Mouse (Mus musculus) 416B (cell line): Measurements from ENCODE around the gene Ippk.

ENCODE experiments used
- DNase-seq: peaks from one replicate; pipeline ENCODE4 v3.0.0; 2011; ENCODE audit warnings: low read depth

The Ippk gene

GRCm38 (mm10) chr13:49430529-49430928 is 9.5 kb downstream of the Ippk start:
- DNase-seq, result no peak

GRCm38 (mm10) chr13:49433268-49434029 is 12.4 kb downstream of the Ippk start:
- DNase-seq, result peak; percentile 30

- no peak for DNase-seq
These were observed 14.7 kb downstream of the Ippk start for GRCm38 (mm10) chr13:49435745-49436144.

DNA sequence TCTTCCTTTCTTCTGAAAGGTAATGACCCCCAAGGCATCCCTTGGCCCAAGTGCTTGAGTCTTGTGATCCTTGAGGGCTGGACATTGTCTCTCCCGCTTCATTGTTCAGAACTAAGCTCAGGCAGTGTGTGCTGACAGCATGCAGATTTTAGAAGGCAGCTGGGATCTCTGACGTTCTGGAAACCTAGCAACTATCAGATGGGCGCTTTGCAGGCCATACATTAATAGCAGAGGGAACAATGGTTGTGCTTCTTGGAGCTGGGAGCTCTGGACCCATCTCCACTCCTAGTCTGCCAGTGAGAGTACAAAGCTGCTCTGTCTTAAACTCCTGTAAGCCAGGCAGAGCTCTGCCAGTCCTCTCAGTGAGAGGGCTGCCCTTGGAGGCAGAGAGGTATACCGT is 15.1 kb downstream of the Ippk start:
- DNase-seq, result no peak

DNA sequence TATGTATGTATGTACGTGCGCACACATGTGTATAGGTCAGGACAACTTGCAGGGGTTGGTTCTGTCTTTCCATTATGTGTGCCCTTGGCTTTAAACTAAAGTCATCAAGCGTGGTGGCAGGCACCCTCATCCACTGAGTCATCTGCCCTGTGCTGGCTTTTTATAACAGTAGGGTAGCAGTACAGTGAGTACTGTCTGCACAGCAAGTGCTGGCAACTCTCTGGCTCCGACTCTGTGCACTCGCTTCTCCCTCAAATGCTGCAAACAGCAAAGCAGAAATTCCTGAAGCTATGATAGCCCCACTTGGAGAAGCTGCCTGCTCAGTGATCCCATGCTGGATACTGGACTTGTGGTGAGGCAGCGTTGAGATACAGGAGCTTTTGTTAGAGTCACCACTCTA is 23.4 kb downstream of the Ippk start:
- no peak for DNase-seq

- peak; percentile 81 for DNase-seq
These were observed 28.3 kb downstream of the Ippk start for GRCm38 (mm10) chr13:49449318-49449749.

- peak; percentile 72 for DNase-seq
These were observed 39.2 kb downstream of the Ippk start for GRCm38 (mm10) chr13:49460276-49460675.

DNA sequence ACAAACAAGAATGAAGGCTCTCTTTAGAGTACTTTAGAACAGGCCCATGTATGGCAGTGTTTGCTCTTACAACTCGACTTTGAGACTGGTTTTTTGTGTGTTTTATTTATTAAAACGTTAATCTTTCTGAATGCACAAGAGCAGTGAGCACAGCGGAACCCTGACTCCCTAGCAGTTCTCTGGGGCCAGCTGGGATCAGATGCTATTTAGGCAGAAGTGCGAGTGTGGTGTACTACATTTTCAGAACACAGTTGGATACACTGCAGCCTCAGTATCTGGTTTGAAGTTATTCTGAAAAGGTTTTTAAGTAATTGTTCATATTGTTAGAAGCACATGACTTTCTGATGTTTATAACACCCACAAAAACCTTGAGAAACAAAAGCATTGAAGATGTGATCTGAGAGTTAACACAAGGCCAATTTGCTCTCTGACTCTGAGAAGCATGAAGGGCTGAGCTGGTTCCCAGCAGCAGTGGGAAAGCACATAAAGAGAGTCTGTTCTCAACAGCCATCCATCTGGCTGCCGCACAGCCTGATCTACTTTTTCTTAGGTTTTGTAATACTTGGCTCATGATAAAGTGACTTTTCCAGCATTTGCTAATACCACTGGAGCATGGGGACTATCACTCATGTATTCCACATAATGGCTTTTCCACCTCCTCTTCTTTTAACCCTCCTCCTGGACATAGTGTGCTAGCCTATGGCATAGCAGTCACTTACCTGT is 39.8 kb downstream of the Ippk start:
- no peak for DNase-seq

- DNase-seq, result no peak
These were observed 40.5 kb downstream of the Ippk start for GRCm38 (mm10) chr13:49461458-49462132.

- no peak for DNase-seq
These were observed 41.9 kb downstream of the Ippk start for GRCm38 (mm10) chr13:49462921-49463320.

DNA sequence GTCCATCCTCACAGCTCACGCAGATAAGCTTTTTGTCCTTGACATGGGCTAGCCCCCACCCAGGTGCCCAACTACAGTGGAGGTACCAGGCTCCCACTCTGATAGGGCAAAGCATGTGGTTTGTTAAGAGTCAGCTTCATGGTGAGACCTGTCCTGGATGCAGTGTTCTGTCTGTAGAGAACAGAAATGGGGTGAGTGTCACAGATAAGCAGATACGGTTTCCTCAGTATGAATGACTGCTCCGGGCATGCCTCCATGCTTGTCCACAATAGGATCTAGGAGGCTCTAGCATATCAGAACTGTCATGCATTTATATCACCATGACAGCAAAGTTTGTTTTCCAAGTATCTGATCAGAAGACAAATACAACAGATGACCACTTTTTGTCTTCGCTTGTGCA is 44.8 kb downstream of the Ippk start:
- DNase-seq, result no peak

DNA sequence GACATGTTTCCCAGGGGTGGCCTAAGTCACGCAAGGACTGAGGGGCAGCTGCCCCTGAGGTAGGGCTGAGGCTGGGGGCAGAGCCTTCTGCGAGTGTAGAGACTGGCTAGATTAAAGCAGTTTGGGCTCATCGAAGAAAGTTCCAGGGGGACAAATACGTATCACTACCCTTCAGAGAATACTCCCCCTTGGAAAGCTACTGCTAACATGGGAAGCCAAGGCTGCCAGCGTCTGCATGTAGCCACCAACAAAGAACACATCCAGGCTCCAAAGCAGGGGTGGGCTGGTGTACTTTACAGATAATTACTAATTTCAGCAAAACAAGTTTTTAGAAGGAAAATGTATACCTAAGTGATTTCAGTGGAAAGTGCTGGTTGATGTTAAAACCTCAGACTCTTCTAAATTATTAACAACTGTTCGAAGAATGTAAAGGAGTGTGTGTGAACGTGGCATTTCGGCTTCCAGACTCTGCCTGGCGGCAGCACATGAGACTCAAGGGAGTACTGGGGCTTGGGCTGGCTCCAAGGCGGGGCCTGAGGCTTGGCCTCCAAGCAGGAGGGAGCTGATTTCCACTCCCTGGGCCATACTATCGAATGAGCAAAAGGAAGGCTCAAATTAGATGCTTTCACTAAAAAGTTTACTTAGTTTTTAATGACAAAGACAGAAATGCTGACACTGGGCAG is 45.5 kb downstream of the Ippk start:
- DNase-seq, result no peak

DNA sequence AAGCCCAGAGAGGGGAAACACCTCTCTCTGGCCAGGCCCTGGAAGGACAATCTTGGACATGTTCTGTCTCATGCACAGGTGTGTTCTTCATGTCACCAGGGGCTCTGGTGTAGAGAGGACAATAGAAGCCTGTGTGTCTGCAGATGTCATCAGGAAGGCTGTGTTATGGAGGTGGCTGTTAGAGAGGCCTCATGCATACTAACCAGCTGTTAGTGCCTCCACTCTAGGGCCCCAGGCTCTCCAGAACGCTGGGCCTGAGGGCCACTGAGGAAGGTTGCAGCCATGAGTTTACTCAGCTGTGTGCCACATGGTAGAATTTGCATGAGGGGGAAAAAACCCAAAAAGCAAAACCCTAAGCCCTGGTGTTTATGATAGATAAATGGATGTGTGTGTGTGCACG is 46.5 kb downstream of the Ippk start:
- DNase-seq, result no peak

- peak; percentile 18 for DNase-seq
These were observed 48.0 kb downstream of the Ippk start for GRCm38 (mm10) chr13:49469002-49469401.

GRCm38 (mm10) chr13:49470319-49470718 is 49.3 kb downstream of the Ippk start:
- DNase-seq, result no peak

DNA sequence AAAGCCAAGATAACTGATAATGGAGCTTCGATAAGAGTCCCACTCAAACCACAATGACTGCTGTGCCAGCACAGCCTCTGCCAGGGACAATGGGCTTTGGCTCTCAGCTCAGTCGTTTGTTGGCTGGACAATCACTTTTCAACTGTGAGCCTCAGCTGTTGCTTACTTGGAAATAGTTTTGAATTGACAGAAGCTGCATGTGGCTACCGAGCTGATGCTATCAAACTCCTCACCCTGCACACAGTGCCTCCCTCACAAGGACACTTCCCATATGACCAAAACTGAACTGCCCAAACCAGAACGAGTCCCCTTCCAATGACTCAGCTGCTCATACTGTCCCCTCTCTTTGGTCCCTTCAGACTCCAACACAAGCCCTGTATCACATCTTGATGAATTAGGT is 49.8 kb downstream of the Ippk start:
- DNase-seq, result peak; percentile 13

- no peak for DNase-seq
These were observed 51.1 kb downstream of the Ippk start for GRCm38 (mm10) chr13:49471981-49472675.

DNA sequence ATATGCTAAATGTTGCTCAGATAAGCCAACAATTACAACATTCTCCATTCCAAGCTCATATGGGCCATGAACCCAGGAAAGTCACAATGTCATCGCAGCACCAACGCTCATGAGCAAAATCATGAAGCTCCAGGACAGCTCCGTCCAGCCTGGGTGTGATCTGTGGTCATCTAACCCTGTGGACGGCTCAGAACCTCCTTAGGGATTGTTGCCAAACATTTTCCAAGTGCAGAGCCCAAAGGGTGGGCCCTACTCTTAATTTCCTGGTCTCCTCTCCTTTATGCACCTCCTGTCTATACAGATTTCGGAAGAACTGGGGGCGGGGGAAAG is 51.6 kb downstream of the Ippk start:
- no peak for DNase-seq

GRCm38 (mm10) chr13:49477887-49478286 is 56.8 kb downstream of the Ippk start:
- no peak for DNase-seq

GRCm38 (mm10) chr13:49478851-49479374 is 57.9 kb downstream of the Ippk start:
- no peak for DNase-seq

- DNase-seq, result no peak
These were observed 58.4 kb downstream of the Ippk start for GRCm38 (mm10) chr13:49479399-49479798.

GRCm38 (mm10) chr13:49480057-49480456 is 59.0 kb downstream of the Ippk start:
- peak; percentile 59 for DNase-seq
